ENCODE assay signal across 12 mouse cellular contexts in genomic region chr16:38755452-38756176, GRCm38 (mm10). TPM values are rescaled to one million over a fixed set of nuclear protein-coding genes. Genes with fewer than 3 reads are reported as not detected.
DNase-seq lines count a peak whose midpoint lies in the region; ATAC-seq lines count a peak whose summit lies in the region.
"Had no signal": no experiment of that assay in that cellular context is flagged by ENCODE, and none has a peak within 500 bp of the region (broad histone marks: within the 10 kb centered on the region; RNA-seq: fewer than 3 reads in every experiment).

No protein-coding gene starts in this region.

- 42% methylated on average over 7 of the region's 7 CpGs for WGBS in intestine, embryonic 14.5 days
- WGBS in intestine, embryonic 15.5 days: 46% methylated on average over 7 of the region's 7 CpGs
- 31% methylated on average over 7 of the region's 7 CpGs for WGBS in liver, embryonic 11.5 days

- H3K27me3 ChIP-seq in intestine, embryonic 14.5 days (replicated peaks; ENCODE audit: control insufficient read depth, insufficient read depth, low read length): no peaks in the 10 kb centered on the region
- H3K27me3 ChIP-seq in intestine, embryonic 15.5 days (replicated peaks): no peaks in the 10 kb centered on the region
- H3K27me3 ChIP-seq in liver, embryonic 11.5 days (replicated peaks; ENCODE audit: control insufficient read depth, insufficient read depth, low read length): peaks cover 30% of the 10 kb centered on the region
- H3K27me3 ChIP-seq: neural tube, embryonic 13.5 days had no signal

- H3K4me1 ChIP-seq in intestine, embryonic 14.5 days (replicated peaks; ENCODE audit: control insufficient read depth, insufficient read depth, low read length): peaks cover 9% of the 10 kb centered on the region
- H3K4me1 ChIP-seq in intestine, embryonic 15.5 days (replicated peaks): peaks cover 7% of the 10 kb centered on the region; the same call in 1 of the 2 replicates
- peaks cover 9% of the 10 kb centered on the region for H3K4me1 ChIP-seq in liver, embryonic 11.5 days (replicated peaks; ENCODE audit: control insufficient read depth, insufficient read depth, low read length)

- DNase-seq in intestine, embryonic 14.5 days (ENCODE audit: low spot score): peak; percentile 49
- DNase-seq in CD4-positive, CD25-positive, alpha-beta regulatory T cell, adult 2 months (ENCODE audit: low read depth, low spot score): peak; percentile 28
- DNase-seq in c-Kit-positive CD71-positive TER-119-negative erythroid progenitor cells, embryonic 14.5 days (ENCODE audit: low read depth): peak; percentile 50
- no peak for DNase-seq in liver, embryonic 11.5 days (ENCODE audit: low spot score)
- no peak for DNase-seq in cerebellum, adult 9-11 months
- DNase-seq in urinary bladder, postnatal 36 days (ENCODE audit: low spot score in 2 of 2): no peak
- no peak for DNase-seq in urinary bladder, postnatal 25 days (ENCODE audit: low spot score)
- DNase-seq: right cerebral cortex, postnatal 4 days had no signal

- H3K36me3 ChIP-seq in intestine, embryonic 14.5 days (ENCODE audit: control insufficient read depth, insufficient read depth, low read length): peaks cover 20% of the 10 kb centered on the region; the same call in 1 of the 2 replicates
- H3K36me3 ChIP-seq in intestine, embryonic 15.5 days: no peaks in the 10 kb centered on the region
- H3K36me3 ChIP-seq in liver, embryonic 11.5 days (ENCODE audit: control insufficient read depth, insufficient read depth, low read length): no peaks in the 10 kb centered on the region
- H3K36me3 ChIP-seq: G1E had no signal

- no peak overlapping the region for H3K4me2 ChIP-seq in intestine, embryonic 14.5 days (ENCODE audit: low read length)
- H3K4me2 ChIP-seq in intestine, embryonic 15.5 days (replicated peaks): no peak overlapping the region
- peak overlapping the region; percentile 2; the same call in 1 of the 2 replicates for H3K4me2 ChIP-seq in liver, embryonic 11.5 days
- H3K4me2 ChIP-seq: neural tube, embryonic 13.5 days had no signal

- ATAC-seq in intestine, embryonic 14.5 days (replicated peaks; ENCODE audit: low FRiP score, low TSS enrichment, low read depth): no peak
- ATAC-seq in intestine, embryonic 15.5 days: no peak
- peak; percentile 93 for ATAC-seq in liver, embryonic 11.5 days (replicated peaks; ENCODE audit: low FRiP score)

- H3K27ac ChIP-seq in intestine, embryonic 14.5 days (ENCODE audit: low read depth): 0 out of 2 replicates have a peak overlapping the region, but pooled peaks have one; percentile 0
- no peak overlapping the region for H3K27ac ChIP-seq in intestine, embryonic 15.5 days
- H3K27ac ChIP-seq in liver, embryonic 11.5 days (ENCODE audit: low read depth, low read length): peak overlapping the region; percentile 5; the same call in 1 of the 2 replicates
- H3K27ac ChIP-seq: macrophage; neural tube, embryonic 13.5 days had no signal

- no peaks in the 10 kb centered on the region for H3K9me3 ChIP-seq in intestine, embryonic 14.5 days (ENCODE audit: control insufficient read depth, low read length)
- H3K9me3 ChIP-seq in intestine, embryonic 15.5 days: no peaks in the 10 kb centered on the region
- no peaks in the 10 kb centered on the region for H3K9me3 ChIP-seq in liver, embryonic 11.5 days (ENCODE audit: control insufficient read depth, low read length)
- H3K9me3 ChIP-seq: G1E; neural tube, embryonic 13.5 days had no signal

- no peak overlapping the region for H3K9ac ChIP-seq in intestine, embryonic 14.5 days (ENCODE audit: low read length)
- no peak overlapping the region for H3K9ac ChIP-seq in intestine, embryonic 15.5 days
- H3K9ac ChIP-seq in liver, embryonic 11.5 days (ENCODE audit: low read depth, low read length): no peak overlapping the region
- H3K9ac ChIP-seq: neural tube, embryonic 13.5 days had no signal

- H3K4me3 ChIP-seq in intestine, embryonic 14.5 days (ENCODE audit: low read depth, low read length): no peak overlapping the region
- H3K4me3 ChIP-seq in intestine, embryonic 15.5 days (replicated peaks): no peak overlapping the region
- no peak overlapping the region for H3K4me3 ChIP-seq in liver, embryonic 11.5 days (ENCODE audit: low read depth, low read length)
- H3K4me3 ChIP-seq: neural tube, embryonic 13.5 days had no signal

RNA-seq across cellular contexts. Expression of gene B4galt4, which starts 13.6 kb away (rescaled TPM):
- 30.6 and 34.4 TPM in 2 replicates for polyA plus RNA-seq in intestine, embryonic 14.5 days (2014; fragmentation: Nextera tagmentation; extraction: Ambion mirVana)
- polyA plus RNA-seq in intestine, embryonic 15.5 days (2015; fragmentation: Nextera tagmentation; extraction: Ambion mirVana): 21.5 and 22.1 TPM in 2 replicates
- polyA plus RNA-seq in liver, embryonic 11.5 days (2014; fragmentation: Nextera tagmentation; extraction: Ambion mirVana): 9.6 and 10.2 TPM in 2 replicates
- polyA plus RNA-seq: G1E had no signal

RNA-seq across cellular contexts. Expression of gene Arhgap31, which starts 42.5 kb away (rescaled TPM):
- 10.9 and 11.7 TPM in 2 replicates for polyA plus RNA-seq in intestine, embryonic 14.5 days (2014; fragmentation: Nextera tagmentation; extraction: Ambion mirVana)
- polyA plus RNA-seq in intestine, embryonic 15.5 days (2015; fragmentation: Nextera tagmentation; extraction: Ambion mirVana): 6.8 and 7.6 TPM in 2 replicates
- polyA plus RNA-seq in liver, embryonic 11.5 days (2014; fragmentation: Nextera tagmentation; extraction: Ambion mirVana): 7.0 and 7.4 TPM in 2 replicates

RNA-seq across cellular contexts. Expression of gene Upk1b, which starts 44.5 kb away (rescaled TPM):
- 26.6 and 30.7 TPM in 2 replicates for polyA plus RNA-seq in intestine, embryonic 14.5 days (2014; fragmentation: Nextera tagmentation; extraction: Ambion mirVana)
- polyA plus RNA-seq in intestine, embryonic 15.5 days (2015; fragmentation: Nextera tagmentation; extraction: Ambion mirVana): 14.4 and 16.8 TPM in 2 replicates
- 5.3 and 6.5 TPM in 2 replicates for polyA plus RNA-seq in liver, embryonic 11.5 days (2014; fragmentation: Nextera tagmentation; extraction: Ambion mirVana)
- polyA plus RNA-seq: G1E, macrophage had no signal

Comparison
In these comparisons a context has a peak if more than half of its experiments do, and no peak if none do; other contexts are left out.
1. DNase-seq: peak in intestine, embryonic 14.5 days (single experiment), CD4-positive, CD25-positive, alpha-beta regulatory T cell, adult 2 months (single experiment) and c-Kit-positive CD71-positive TER-119-negative erythroid progenitor cells, embryonic 14.5 days (single experiment); none in liver, embryonic 11.5 days (single experiment), cerebellum, adult 9-11 months (single experiment), urinary bladder, postnatal 36 days (0 of 2) and urinary bladder, postnatal 25 days (single experiment).